Mouse (Mus musculus) telencephalon, adult 2 months (tissue): Measurements from ENCODE around the gene Iqck.

ENCODE experiments used
- DNase-seq: peaks from one replicate; pipeline ENCODE4 v3.0.0-alpha.2; 2011; ENCODE audit warnings: low read depth, low spot score

Gene Iqck

GRCm38 (mm10) chr7:118911571-118911970 lies 56.0 kb downstream of the Iqck start:
- no peak for DNase-seq

DNA sequence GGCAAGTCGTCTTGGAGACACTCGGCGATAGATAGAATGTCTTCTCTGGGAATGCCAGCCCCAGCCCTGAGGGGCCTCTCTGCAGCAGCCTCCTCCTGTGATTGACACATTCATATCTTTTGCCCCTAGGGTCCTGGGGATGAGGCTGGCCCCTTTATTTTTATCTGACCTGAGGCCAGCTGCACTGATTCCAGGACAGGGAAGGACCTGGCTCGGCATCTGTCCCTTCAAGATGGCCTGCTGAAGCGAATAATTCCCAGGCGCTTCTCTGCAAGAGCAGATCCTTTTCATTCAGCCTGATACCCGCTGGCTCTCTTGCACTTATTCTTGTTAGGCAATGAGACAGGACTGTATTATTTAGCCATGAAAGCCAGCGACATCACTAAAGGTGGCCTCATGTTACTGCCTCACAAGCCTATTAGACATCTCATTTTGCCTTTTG lies 56.5 kb downstream of the Iqck start:
- no peak for DNase-seq

DNA sequence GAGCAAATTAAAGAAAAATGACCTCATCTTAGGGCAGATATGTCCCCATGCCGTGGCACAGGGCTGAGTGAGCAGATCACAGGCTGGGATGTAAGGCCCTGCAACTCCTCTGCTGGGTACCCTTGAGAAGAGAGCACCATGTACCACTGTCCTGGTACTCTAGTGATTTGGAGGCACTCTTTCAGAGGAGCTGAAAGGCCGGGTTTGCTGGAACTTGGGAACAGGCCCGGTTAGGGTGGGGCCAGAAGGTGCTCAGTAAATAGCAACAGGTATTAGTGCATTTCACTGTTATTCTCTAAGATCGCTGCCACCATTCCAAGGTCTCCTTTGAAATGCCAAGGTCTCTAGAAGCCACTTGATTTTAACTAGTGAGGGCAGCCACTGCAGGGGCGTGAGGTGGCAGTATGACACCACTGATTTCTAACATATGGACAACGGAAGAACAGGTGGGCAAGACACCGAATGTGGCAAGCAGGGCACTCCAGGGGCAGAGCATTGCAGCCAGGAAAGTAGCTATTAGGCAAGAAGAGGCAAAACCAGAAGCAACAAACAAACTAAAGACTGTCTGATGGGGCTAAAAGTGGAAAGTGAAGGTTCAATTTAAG lies 59.1 kb downstream of the Iqck start:
- DNase-seq = no peak

DNA sequence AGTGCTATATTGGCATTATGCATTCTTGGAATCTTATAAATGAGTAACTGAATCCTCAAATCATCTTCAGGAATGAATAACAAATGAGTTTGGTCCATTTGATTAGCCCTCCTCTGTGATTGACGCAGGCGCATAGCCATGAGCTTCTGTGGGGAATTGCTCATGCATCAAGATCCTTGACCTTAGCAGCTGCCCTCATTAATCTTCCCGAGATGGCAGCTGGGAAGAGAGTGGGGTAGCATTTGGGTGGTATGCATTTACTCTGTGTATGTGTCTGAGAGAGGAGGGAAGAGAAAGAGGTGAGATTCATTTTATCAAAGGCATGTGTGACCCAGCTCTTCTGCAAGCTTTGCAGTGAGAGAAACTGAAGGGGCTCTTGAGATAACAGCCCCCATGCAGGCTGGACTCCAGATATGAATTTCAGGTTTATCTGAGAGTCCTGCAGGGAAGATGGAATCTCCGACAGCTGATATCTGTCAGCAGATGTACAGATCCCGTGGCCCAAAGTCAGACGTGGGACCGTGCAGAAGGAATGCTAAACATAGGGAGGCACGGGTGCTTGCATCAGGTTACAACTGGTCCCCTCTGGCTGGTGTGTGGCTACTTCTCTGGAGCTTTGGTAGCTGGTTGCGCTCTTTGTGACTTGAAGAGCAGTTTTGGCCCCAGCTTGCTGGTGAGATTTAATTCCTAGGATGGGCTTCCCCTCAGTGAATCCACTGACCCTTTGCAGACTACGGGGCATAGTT lies 63.9 kb downstream of the Iqck start:
- no peak for DNase-seq

DNA sequence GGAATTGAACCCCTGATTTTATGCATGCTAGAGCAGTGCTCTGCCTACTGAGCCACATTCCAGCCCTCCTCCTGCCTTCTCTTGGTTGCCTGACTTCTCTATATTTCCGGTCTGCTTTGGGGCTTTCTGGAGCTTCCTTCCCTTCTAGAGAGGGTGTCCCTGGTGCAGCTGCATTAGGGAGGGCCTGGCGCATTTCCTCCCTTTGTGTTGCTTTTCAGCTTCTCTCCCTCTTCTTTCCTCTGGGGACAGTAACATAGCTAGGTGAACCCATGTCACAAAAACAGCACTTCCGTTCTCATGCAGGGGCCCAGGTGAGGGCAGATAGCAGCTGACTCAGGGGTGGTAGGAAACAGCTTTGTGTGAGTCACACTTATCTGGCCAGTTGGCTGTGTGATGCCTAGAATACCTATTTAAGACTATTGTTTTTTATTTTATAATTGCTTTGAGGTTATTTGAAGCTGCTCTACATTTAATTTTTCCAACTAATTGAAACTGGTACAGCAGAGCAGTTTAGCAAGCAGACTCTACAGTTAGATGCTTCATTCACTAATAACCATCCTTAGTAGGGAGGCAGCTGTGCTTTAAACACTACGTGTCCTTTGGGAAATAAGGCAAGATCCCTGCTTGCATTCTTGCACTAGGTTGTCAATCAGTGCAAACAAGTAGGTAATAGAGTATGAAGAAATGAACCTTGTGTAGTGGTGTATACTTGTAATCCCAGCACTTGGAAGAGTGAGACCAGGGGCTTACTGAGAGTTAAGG lies 67.1 kb downstream of the Iqck start:
- DNase-seq = no peak

DNA sequence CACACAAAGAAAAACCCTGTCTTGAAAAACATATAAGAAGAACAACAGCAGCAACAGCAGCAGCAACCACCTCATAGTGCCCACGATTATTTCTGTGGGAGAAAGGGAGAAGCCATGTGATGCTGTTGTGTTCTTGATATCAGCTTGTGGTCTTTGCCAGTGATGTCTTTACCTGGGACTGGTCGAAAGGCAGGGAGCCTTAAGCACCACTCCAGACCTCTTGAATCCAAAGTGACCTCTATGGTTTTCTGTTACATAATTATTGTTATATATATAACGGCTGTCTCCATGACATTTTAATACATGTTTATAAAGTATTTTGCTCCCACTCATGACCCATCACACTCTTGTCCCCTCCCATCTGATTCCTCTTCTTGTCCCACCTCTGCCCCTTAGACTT lies 70.0 kb downstream of the Iqck start:
- DNase-seq = no peak

DNA sequence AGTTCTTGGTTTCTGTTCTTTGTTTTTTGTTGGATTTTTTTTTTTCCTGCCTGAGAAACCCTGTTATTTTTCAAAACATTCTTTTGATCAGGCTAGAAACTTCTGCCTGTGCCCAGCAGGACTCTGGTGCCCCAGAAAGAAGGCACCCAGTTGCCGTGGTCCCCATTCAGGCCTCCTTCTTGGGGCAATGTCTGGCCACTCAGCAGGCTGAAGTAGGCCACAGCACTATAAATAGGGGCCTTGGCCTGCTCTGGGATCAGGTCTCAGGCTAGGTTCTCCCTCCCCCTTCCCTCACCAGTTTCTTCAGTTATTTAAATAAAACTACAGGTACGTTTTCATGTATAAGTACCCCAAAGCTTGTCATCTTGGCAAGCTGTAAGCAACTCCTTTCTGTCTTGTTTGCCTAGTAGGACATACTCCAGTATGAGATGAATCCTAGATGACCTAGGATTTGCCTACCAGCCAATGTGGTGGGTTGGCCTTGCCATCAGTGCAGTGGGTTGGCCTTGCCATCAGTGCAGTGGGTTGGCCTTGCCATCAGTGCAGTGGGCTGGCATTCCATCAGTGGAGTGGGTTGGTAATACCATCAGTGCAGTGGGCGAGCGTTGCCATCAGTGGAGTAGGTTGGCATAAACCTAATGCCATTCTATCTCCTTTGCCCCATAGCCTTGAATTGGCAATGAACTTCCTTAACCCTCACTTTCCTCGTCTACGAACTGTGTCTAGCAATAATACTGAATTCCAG lies 71.1 kb downstream of the Iqck start:
- DNase-seq = no peak

- DNase-seq = no peak
Observed at GRCm38 (mm10) chr7:118927279-118927678, 71.7 kb downstream of the Iqck start.

- no peak for DNase-seq
Observed at GRCm38 (mm10) chr7:118928316-118928715, 72.8 kb downstream of the Iqck start.

GRCm38 (mm10) chr7:118928916-118929315 lies 73.4 kb downstream of the Iqck start:
- DNase-seq = no peak

DNA sequence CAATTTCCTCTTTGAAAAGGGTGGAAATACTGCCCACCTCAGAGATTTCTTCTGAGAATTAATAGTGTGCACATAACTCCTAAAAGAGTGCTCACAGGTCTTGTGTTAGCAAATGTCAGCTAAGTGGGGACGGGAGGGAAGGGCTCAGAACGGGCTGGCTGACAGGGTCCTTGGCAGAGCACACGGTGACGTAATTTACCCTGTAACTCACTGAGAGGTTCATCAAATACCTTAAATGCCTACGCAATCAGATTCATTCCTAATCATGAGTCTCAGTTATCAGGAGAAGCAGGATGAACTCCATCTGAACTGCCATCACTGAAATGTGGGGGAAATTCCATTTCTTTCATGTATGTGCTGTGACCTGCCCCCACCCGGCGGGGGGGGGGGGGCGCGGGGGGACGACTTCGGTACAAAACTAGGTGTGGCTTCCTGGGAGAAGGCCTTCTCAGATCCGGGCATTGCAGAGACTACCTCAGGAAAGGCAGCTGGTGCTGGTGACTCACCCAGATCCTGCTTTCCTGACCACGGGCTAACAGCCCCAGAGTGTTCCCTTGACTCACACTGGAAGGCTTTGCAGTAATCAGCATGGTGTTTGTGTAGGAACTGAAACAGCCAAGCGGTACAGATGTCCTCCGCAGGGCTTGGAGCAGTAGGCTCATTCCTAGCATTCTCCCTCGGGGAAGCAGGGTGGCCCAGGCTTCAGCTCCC lies 74.2 kb downstream of the Iqck start:
- DNase-seq = no peak

DNA sequence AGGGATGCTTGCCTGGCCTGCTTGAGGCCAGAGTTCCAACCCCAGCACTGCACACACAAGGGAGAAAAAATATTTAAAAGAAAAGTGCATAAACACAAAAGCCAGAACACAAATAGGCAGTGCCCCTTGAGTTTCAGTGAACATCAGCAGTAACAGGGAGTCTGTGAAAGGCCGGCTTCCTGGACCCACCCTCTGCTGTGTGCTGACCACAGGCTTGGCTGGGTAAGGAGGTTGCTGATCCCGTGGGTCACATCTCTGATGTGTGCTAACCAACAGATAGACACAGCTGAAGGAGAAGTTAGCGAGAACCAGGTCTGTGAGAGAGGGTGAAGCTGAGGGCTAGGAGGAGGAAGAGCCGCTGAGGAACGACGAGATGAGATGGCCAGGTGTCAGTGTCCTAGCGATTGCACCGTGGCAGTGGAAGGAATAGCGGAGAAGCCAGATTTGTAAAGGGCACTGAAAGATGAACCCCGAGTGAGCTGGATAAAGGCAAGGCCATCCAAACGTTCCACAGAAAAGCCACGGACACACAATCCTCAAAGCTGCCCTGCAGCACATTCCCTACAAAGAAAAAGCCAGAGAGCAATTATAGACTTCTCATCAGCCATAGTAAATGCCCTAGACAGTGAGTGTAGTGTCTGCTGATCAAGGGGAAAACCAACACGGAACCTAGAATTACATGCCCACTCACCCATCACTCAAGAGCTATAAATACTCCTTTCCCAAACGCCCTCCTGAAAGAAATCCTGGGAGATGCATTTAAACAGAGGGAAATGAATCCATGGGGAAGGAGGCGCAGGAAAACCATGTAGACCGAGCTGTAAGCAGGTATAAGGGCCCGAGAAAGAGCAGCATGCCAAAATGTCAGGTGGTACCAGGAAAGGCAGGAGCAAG lies 76.2 kb downstream of the Iqck start:
- DNase-seq = no peak

GRCm38 (mm10) chr7:118935306-118935705 lies 79.8 kb downstream of the Iqck start:
- DNase-seq = no peak

DNA sequence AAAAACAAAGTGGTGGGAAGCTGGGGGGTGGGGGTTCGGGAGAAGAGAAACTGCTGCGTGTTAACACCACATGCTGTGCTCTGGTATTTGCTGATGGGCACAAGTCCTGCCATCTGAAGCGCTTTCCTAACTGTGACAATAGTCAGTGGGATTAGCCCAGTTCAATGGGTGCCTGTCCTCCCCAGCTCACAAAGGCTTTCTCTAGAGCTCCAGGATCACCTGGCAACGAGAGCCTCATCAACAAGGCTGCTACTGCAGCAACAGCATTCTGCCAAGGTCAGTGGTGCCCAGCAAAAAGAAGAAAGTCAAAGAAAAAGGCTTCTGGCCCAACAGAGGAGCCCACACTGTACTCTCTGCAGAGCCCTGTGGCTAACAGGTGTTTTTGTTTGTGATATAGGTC lies 81.3 kb downstream of the Iqck start:
- DNase-seq = no peak

DNA sequence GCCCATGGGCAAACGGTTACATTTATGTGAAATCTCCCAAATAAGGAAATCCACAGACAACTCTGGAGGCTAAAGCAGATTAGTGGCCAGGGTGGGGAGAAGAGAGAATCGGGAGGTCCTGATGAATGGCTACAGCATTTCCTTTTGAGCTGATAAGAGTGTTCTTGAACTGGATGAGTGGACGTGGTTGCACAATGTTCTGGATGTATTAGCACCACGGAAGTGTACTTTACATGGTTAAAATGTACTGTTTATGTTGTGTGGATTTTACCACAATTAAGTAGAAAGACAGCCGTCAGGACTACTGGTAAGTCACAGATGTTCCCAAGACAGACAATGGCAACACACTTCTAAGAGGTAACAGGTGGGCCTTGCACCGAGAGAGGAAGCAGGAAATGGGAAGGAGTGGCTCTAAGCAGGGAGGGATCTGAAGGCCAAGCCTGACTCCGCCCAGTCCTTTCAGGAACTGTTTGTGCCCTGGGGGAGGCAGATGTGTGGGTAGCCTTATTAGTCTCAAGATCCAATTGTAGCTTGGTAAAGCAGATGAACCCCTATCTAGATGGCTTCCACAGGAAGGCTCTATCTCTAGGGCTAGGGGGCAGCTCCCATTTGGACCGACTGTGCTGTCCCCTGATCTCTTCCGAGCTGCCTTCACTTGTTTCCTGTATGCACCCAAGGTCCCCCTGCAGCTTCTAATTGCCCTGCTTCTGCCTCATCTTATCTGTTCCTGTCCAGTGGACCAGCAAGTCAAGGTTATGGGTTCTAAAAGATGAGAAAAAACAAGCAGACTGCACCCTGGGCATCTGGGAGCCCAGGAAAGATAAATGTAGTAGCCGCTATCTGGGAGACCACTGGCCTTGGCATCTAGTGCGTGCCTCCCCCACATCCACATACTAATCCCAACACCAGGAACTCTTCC lies 82.2 kb downstream of the Iqck start:
- DNase-seq = no peak

GRCm38 (mm10) chr7:118942297-118942696 lies 86.7 kb downstream of the Iqck start:
- no peak for DNase-seq

DNA sequence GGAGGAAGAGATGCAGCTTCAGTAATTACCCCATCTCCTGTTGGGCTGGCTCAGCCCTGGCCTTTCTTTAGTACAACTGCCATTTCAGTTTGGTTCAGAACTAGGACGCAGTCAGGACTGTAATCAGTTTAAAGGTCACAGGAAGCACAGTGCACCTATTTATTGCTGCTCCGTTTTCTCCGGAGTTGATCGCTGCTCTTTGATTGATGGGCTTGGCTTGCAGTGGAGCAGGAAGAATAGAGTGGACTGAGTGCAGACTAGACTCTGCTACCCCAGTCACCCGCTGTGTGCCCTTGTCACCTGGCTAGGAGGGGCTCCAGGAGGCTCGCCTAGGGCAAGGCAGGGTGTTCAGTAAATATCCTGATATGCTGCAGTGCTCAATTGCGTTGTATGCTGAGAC lies 87.6 kb downstream of the Iqck start:
- DNase-seq = no peak

DNA sequence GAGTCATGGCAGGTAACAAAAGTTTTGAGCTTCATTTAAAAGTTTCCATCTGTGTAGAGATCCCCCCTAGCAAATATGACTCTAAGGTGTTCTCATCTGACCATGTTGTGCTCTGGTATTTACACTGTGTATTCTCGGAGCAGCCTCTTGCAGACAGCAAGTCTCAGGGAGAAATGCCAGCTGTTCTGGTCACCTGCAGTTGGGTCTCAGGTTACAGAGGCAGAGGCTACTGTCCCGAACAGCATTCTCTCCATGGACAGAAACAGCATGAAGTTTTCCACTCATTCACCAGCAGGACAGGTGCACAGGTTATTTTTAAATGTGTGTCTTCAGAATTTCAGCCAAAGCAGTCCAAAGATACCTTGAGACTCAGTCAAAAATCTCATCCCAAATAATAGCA lies 89.3 kb downstream of the Iqck start:
- DNase-seq = no peak

DNA sequence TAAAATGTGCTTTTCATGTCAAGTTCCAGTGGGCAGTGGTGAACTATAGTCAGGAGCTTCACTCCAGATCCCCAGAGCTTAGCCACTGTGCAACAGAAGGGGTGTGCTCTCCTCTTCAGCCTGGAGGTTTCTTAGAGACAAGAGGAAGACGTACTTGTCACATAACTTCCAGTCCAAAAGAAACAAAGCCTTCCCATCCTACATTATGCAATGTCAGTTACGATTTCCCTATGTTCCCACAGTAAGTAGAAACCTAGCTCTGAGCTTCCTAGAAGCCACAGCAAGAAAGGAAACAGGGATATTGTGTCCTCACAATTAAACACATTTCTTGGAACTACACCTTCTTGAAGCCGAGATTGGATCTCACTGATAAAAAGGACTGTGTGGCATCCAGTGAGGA lies 91.7 kb downstream of the Iqck start:
- no peak for DNase-seq
